Mouse (Mus musculus): ENCODE measurements around the gene Sh2d4b. TPM values are rescaled to one million over a fixed set of nuclear protein-coding genes. Genes with fewer than 3 reads are reported as not detected.

The Sh2d4b gene
- polyA plus RNA-seq, 1 experiment from 2014 or later = 1.6 TPM

DNA sequence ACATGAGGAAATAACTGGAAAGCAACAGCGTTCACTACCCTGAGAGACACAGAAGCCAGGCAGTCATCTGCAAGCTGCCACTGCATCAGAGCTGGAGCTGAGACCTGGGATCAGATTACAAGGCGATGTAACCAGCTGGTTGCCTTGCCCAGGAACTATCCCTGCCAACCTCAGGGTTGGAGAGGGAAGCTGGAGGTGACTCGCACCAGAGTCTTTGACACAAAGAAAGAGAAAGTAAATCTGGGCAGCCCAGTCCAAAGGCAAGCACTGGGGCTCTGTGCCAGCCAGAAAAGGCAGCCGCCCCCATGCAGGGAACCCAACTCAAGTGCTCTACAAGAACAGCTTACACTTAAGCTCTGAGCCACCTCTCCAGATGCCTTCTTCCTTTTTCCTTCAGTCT is 7.8 kb downstream of the Sh2d4b start:
- Histone ChIP-seq H3K9ac (no peak overlapping the region), H3K4me3 (no peak overlapping the region), H3K27me3 (no peaks in the 10 kb centered on the region), H3K9me3 (no peaks in the 10 kb centered on the region), H3K4me1 (replicated peaks) (no peaks in the 10 kb centered on the region), H3K4me2 (no peak overlapping the region), H3K36me3 (no peaks in the 10 kb centered on the region), H3K27ac (replicated peaks) (no peak overlapping the region)
- no peak for ATAC-seq (ENCODE audit: low read depth)
- 30% methylated on average over 4 of the region's 4 CpGs for WGBS

- Histone ChIP-seq H3K4me2 (no peak overlapping the region), H3K9ac (no peak overlapping the region), H3K27me3 (no peaks in the 10 kb centered on the region), H3K9me3 (no peaks in the 10 kb centered on the region), H3K4me3 (no peak overlapping the region), H3K4me1 (replicated peaks) (no peaks in the 10 kb centered on the region), H3K36me3 (no peaks in the 10 kb centered on the region), H3K27ac (replicated peaks) (no peak overlapping the region)
- ATAC-seq (ENCODE audit: low read depth) = no peak
Observed at GRCm38 (mm10) chr14:40874565-40874964, 18.5 kb downstream of the Sh2d4b start.

GRCm38 (mm10) chr14:40873961-40874360 is 19.1 kb downstream of the Sh2d4b start:
- Histone ChIP-seq H3K9ac (no peak overlapping the region), H3K4me2 (no peak overlapping the region), H3K36me3 (no peaks in the 10 kb centered on the region), H3K9me3 (no peaks in the 10 kb centered on the region), H3K4me1 (replicated peaks) (no peaks in the 10 kb centered on the region), H3K4me3 (no peak overlapping the region), H3K27me3 (no peaks in the 10 kb centered on the region), H3K27ac (replicated peaks) (no peak overlapping the region)
- WGBS = 93% methylated on average over 5 of the region's 5 CpGs
- no peak for ATAC-seq (ENCODE audit: low read depth)

- Histone ChIP-seq H3K4me2 (no peak overlapping the region), H3K9ac (no peak overlapping the region), H3K27ac (replicated peaks) (no peak overlapping the region), H3K27me3 (no peaks in the 10 kb centered on the region), H3K4me1 (replicated peaks) (no peaks in the 10 kb centered on the region), H3K9me3 (no peaks in the 10 kb centered on the region), H3K4me3 (no peak overlapping the region), H3K36me3 (no peaks in the 10 kb centered on the region)
- 73% methylated on average over 3 of the region's 3 CpGs for WGBS
- ATAC-seq (ENCODE audit: low read depth) = no peak
Observed at GRCm38 (mm10) chr14:40870598-40870997, 22.5 kb downstream of the Sh2d4b start.

DNA sequence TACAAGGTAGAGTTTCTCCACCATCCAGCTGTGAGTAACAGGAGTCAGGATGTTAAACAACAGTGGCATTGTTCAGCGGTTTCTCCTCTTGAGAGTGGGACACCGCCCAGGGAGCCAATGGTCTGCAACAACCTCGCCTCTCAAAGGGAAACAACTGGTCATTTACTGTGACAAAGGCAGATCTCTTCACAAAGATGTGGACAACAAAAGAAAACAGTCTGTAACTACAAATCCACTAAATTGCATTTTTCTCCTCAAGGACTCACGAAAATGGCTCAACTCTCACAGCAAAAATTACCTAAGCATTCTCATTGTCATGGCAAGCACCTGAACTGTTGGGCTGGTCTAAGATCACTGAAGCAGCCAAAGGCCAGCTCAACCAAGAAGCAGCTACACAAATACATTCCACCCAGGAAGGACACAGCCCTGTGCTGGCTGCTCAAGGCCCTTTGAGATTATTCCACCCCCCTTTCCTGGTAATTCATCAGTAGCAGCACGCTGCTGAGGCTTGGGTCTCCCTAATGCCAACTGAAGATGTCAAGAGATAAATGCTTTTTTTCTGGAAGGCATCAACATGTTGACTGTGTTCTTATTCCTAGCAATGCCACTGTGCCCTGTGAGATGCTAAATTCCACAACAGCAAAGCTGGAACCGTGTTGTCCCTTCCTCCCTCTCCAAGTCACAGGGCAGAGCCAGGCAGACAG is 28.1 kb downstream of the Sh2d4b start:
- Histone ChIP-seq H3K9ac (no peak overlapping the region), H3K36me3 (peaks cover 8% of the 10 kb centered on the region), H3K27ac (replicated peaks) (no peak overlapping the region), H3K4me1 (replicated peaks) (no peaks in the 10 kb centered on the region), H3K4me2 (no peak overlapping the region), H3K4me3 (no peak overlapping the region), H3K9me3 (no peaks in the 10 kb centered on the region), H3K27me3 (no peaks in the 10 kb centered on the region)
- ATAC-seq (ENCODE audit: low read depth) = no peak
- 32% methylated on average over 6 of the region's 6 CpGs for WGBS

DNA sequence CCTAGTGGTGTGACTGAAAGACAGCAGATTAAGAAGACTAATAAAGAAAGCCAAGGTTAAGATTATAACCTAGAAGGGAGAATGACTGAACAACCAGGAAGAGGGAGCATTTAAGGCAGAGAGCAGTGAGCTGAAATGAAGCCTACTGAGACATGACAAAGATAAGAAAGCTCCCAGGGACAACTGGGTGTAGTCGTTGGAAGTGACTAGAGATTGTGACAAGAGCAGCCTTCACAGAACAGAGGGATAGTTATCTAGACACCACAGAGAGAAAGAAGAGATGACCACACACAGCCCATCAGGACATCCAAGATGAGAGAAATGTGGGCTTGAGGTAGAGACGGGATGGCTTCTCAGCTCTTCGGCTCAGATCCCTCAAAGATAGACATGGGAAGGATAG is 29.4 kb downstream of the Sh2d4b start:
- Histone ChIP-seq H3K36me3 (peaks cover 13% of the 10 kb centered on the region), H3K27me3 (no peaks in the 10 kb centered on the region), H3K9ac (no peak overlapping the region), H3K9me3 (no peaks in the 10 kb centered on the region), H3K4me2 (no peak overlapping the region), H3K4me3 (no peak overlapping the region), H3K27ac (replicated peaks) (no peak overlapping the region), H3K4me1 (replicated peaks) (no peaks in the 10 kb centered on the region)
- no peak for ATAC-seq (ENCODE audit: low read depth)
- WGBS = 92% methylated on average over 3 of the region's 3 CpGs

DNA sequence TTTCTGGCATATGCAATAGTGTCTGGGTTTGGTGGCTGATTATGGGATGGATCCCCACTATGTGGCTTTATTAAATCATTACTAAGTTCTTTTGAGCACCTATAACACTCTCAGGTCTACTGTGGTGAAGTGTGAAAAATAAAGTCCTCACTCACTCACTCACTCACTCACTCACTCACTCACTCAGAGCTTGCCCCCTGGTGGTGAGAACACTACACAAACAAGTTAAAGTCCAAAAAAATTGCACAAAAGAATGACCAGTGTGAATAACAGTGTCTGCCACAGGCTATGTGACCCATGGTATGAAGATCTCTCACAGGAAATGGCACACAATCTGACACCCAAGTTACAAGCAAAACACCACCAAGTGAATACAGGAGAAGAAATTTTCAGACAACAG is 30.0 kb downstream of the Sh2d4b start:
- Histone ChIP-seq H3K9me3 (no peaks in the 10 kb centered on the region), H3K4me3 (no peak overlapping the region), H3K27ac (replicated peaks) (no peak overlapping the region), H3K4me1 (replicated peaks) (no peaks in the 10 kb centered on the region), H3K9ac (no peak overlapping the region), H3K27me3 (no peaks in the 10 kb centered on the region), H3K36me3 (peaks cover 13% of the 10 kb centered on the region), H3K4me2 (no peak overlapping the region)
- no peak for ATAC-seq (ENCODE audit: low read depth)

DNA sequence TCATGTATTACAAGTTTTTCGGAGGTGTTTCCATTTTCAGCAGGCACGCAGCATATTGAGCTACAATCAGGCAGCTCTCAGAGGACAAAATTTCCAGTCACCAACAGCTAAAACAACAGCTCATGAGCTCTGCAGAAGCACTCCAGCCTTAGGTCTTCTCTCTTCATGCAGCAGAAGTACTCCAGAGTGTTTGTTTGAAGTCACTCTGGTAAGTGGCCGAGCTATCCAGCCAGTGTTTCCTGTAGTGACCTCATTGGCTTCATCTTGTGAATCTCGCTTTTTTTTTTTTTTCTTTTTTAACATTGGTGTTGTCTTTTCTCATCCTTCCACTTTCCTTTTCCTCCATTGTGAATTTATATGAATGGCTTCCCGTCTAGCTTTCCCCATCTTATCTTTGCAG is 40.1 kb downstream of the Sh2d4b start:
- WGBS = 81% methylated on average over 5 of the region's 5 CpGs
- no peaks in the 10 kb centered on the region for H3K36me3 ChIP-seq
- no peak overlapping the region for H3K27ac ChIP-seq (replicated peaks)
- no peaks in the 10 kb centered on the region for H3K4me1 ChIP-seq (replicated peaks)
- no peaks in the 10 kb centered on the region for H3K9me3 ChIP-seq
- ATAC-seq (ENCODE audit: low read depth) = no peak
- H3K4me3 ChIP-seq = no peak overlapping the region
- no peak overlapping the region for H3K4me2 ChIP-seq
- H3K9ac ChIP-seq = no peak overlapping the region
- H3K27me3 ChIP-seq = no peaks in the 10 kb centered on the region

DNA sequence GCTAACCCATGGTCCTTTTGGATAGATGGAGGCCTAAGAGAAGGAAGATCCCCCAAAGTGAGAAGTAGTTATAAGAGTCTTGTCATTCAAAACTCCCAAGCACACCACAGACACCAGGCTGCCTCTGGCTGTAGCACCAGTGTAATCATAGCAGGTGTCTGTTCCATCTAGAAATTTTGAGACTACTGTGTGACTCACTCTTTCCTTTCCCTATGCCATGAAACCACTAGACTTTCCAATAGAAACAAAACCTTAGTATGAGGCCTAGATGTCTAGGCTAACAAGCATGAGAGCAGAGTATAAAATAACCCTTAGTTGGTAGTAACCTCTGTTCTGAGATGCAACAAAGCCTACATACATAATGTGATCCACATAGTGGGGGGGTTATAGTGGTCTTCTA is 55.7 kb downstream of the Sh2d4b start:
- Histone ChIP-seq H3K27me3 (no peaks in the 10 kb centered on the region), H3K9me3 (no peaks in the 10 kb centered on the region), H3K4me2 (no peak overlapping the region), H3K36me3 (peaks cover 23% of the 10 kb centered on the region), H3K27ac (replicated peaks) (no peak overlapping the region), H3K4me1 (replicated peaks) (no peaks in the 10 kb centered on the region), H3K4me3 (no peak overlapping the region), H3K9ac (no peak overlapping the region)
- ATAC-seq (ENCODE audit: low read depth) = no peak

DNA sequence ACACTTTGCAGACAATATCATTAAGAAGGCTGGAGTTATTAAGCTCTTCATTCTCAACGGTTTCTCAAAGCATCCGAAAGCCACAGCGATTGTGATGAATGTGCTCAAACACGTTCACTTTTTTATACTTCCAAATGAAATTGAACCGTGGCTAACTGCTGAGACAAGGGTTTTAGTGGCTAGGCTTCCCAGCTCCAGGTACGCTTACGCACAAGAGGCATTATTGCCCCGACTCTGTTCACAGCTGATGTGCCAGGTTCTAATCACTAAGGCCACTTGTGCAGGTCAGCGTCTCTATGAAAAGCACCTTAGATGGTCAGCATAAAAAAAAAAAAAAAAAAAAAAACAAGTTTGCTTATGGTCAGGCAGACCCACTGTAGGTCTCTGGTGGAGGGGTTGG is 62.6 kb downstream of the Sh2d4b start:
- Histone ChIP-seq H3K9ac (no peak overlapping the region), H3K27ac (replicated peaks) (no peak overlapping the region), H3K4me2 (peak overlapping the region; percentile 21), H3K9me3 (no peaks in the 10 kb centered on the region), H3K27me3 (no peaks in the 10 kb centered on the region), H3K36me3 (no peaks in the 10 kb centered on the region), H3K4me1 (replicated peaks) (peaks cover 9% of the 10 kb centered on the region), H3K4me3 (no peak overlapping the region)
- WGBS = 48% methylated on average over 9 of the region's 9 CpGs
- ATAC-seq (ENCODE audit: low read depth) = 0 out of 2 replicates have a peak, but pooled peaks have one; percentile 36

- Histone ChIP-seq H3K9me3 (no peaks in the 10 kb centered on the region), H3K27me3 (no peaks in the 10 kb centered on the region), H3K27ac (replicated peaks) (no peak overlapping the region), H3K4me1 (replicated peaks) (peaks cover 9% of the 10 kb centered on the region), H3K36me3 (no peaks in the 10 kb centered on the region), H3K4me3 (no peak overlapping the region), H3K4me2 (peak overlapping the region; percentile 21), H3K9ac (no peak overlapping the region)
- 0 out of 2 replicates have a peak, but pooled peaks have one; percentile 19 for ATAC-seq (ENCODE audit: low read depth)
- WGBS = 20% methylated on average over 11 of the region's 11 CpGs
Observed at GRCm38 (mm10) chr14:40830094-40830493, 63.0 kb downstream of the Sh2d4b start.

- H3K4me3 ChIP-seq = no peak overlapping the region
- WGBS = 83% methylated on average over 2 of the region's 2 CpGs
- no peak overlapping the region for H3K4me2 ChIP-seq
- no peak for ATAC-seq (ENCODE audit: low read depth)
- peaks cover 10% of the 10 kb centered on the region for H3K36me3 ChIP-seq
- no peaks in the 10 kb centered on the region for H3K9me3 ChIP-seq
- no peak overlapping the region for H3K27ac ChIP-seq (replicated peaks)
- H3K27me3 ChIP-seq = no peaks in the 10 kb centered on the region
- H3K4me1 ChIP-seq (replicated peaks) = no peaks in the 10 kb centered on the region
- H3K9ac ChIP-seq = no peak overlapping the region
Observed at GRCm38 (mm10) chr14:40818051-40818450, 75.0 kb downstream of the Sh2d4b start.

DNA sequence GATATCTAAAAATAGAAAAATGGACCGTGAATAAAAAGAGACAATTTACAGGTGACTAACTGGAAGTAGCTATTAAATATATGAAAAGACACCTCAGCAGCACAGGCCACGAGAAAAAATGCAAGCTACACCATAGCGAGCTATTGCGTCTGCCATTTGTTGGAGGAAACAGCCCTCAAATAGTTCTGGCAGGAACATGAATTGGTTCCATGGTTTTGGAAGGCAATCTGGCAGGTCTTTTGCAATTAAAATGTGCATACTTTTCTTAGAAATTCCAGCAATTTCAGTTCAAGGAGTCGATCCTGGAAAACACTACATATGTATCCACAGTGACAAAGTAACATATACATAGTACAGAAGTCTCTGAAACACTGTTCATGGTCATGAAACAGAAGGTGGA is 76.4 kb downstream of the Sh2d4b start:
- Histone ChIP-seq H3K27ac (replicated peaks) (no peak overlapping the region), H3K9ac (no peak overlapping the region), H3K27me3 (no peaks in the 10 kb centered on the region), H3K4me3 (no peak overlapping the region), H3K4me1 (replicated peaks) (no peaks in the 10 kb centered on the region), H3K4me2 (no peak overlapping the region), H3K9me3 (no peaks in the 10 kb centered on the region), H3K36me3 (peaks cover 14% of the 10 kb centered on the region)
- WGBS = 91% methylated on average over 5 of the region's 5 CpGs
- no peak for ATAC-seq (ENCODE audit: low read depth)
